Mouse (Mus musculus) heart, embryonic 11.5 days (tissue): ENCODE measurements around the gene Pola2. TPM values are rescaled to one million over a fixed set of nuclear protein-coding genes. Genes with fewer than 3 reads are reported as not detected.
A peak's percentile ranks its signal among the peaks of the same experiment; 100 is the strongest.

Source experiments
- ATAC-seq: fragments of 200-750 bp; cut with Nextera tagmentation; replicated peaks from 2 replicates; pipeline ENCODE4 v1.8.0; 2017; ENCODE audit warnings: moderate library complexity; ENCODE audit not compliant: insufficient number of reproducible peaks, low FRiP score, low TSS enrichment
- H3K27ac ChIP-seq: fragments of 300-500 bp; sonication (generic); 2 replicates; pipeline ENCODE4 v1.5.1; 2014; ENCODE audit warnings: mild to moderate bottlenecking, low read depth, low read length
- H3K27me3 ChIP-seq: fragments of 300-500 bp; sonication (generic); 2 replicates; pipeline ENCODE4 v1.6.1; 2014; ENCODE audit warnings: mild to moderate bottlenecking, low read length, mixed read lengths; ENCODE audit not compliant: control insufficient read depth, insufficient read depth
- H3K36me3 ChIP-seq: fragments of 300-500 bp; sonication (generic); 2 replicates; pipeline ENCODE4 v1.6.1; 2014; ENCODE audit warnings: mild to moderate bottlenecking, low read length, moderate library complexity, mixed read lengths; ENCODE audit not compliant: control insufficient read depth, insufficient read depth
- H3K4me1 ChIP-seq: fragments of 300-500 bp; sonication (generic); 2 replicates; pipeline ENCODE4 v1.6.1; 2014; ENCODE audit warnings: low read length; ENCODE audit not compliant: control insufficient read depth, insufficient read depth
- H3K4me2 ChIP-seq: fragments of 300-500 bp; sonication (generic); 2 replicates; pipeline ENCODE4 v1.6.1; 2014; ENCODE audit warnings: mild to moderate bottlenecking, moderate library complexity
- H3K4me3 ChIP-seq: fragments of 300-500 bp; sonication (generic); 2 replicates; pipeline ENCODE4 v1.5.1; 2014; ENCODE audit warnings: low read depth, low read length
- H3K9ac ChIP-seq: fragments of 300-500 bp; sonication (generic); 2 replicates; pipeline ENCODE4 v1.6.1; 2014; ENCODE audit warnings: mild to moderate bottlenecking, low read depth, low read length, moderate library complexity
- H3K9me3 ChIP-seq: fragments of 300-500 bp; sonication (generic); replicated peaks from 2 replicates; pipeline ENCODE4 v1.6.1; 2016; ENCODE audit warnings: low read length; ENCODE audit not compliant: control insufficient read depth
- WGBS: fragments of 180-500 bp; shearing (Covaris S2); extraction: QIAGEN DNeasy Blood & Tissue Kit; methylation state at CpG from one replicate; pipeline ENCODE4 v1.1.7; 2014; ENCODE audit not compliant: insufficient replicate concordance; 5-methylcytosine and 5-hydroxymethylcytosine counted together
- polyA plus RNA-seq: library from polyadenylated mRNA; unstranded; fragments of >200 nt; fragmentation: Nextera tagmentation; extraction: Ambion mirVana; gene quantifications from 2 replicates; pipeline ENCODE4 v1.2.1, GENCODE M21; 2014

Pola2 gene
- polyA plus RNA-seq, 1 experiment from 2014 or later = 58.9 TPM

DNA sequence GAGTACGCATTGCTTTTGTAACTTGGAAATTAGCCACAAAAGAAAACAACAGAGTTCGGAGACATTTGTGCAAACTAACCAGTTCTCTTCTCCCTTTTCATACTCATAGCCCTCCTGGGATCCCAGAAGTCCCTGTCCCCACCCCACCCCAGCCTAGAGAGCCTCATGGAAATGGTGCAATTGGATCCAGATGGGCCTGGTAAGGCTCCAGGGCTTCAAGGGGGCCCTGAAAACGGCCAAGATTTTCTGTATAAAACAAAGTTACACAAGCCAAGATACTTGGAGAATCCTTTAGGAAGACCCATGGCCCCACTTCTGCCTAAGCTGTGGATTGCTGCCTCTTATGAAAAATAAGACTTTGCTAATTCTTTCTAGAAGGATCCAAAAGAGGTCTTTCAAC is 13.7 kb upstream of the Pola2 start:
- Histone ChIP-seq H3K27me3 (no peaks in the 10 kb centered on the region), H3K4me3 (no peak overlapping the region), H3K9me3 (no peaks in the 10 kb centered on the region), H3K27ac (no peak overlapping the region), H3K4me2 (no peak overlapping the region), H3K36me3 (no peaks in the 10 kb centered on the region), H3K9ac (no peak overlapping the region), H3K4me1 (no peaks in the 10 kb centered on the region)
- 78% methylated on average over 3 of the region's 3 CpGs for WGBS
- ATAC-seq = no peak

- no peak for ATAC-seq
- Histone ChIP-seq H3K27me3 (no peaks in the 10 kb centered on the region), H3K27ac (no peak overlapping the region), H3K36me3 (no peaks in the 10 kb centered on the region), H3K9ac (no peak overlapping the region), H3K9me3 (no peaks in the 10 kb centered on the region), H3K4me1 (no peaks in the 10 kb centered on the region), H3K4me3 (no peak overlapping the region), H3K4me2 (no peak overlapping the region)
- 70% methylated on average over 4 of the region's 4 CpGs for WGBS
Measured at GRCm38 (mm10) chr19:5975676-5976075, 11.7 kb upstream of the Pola2 start.

DNA sequence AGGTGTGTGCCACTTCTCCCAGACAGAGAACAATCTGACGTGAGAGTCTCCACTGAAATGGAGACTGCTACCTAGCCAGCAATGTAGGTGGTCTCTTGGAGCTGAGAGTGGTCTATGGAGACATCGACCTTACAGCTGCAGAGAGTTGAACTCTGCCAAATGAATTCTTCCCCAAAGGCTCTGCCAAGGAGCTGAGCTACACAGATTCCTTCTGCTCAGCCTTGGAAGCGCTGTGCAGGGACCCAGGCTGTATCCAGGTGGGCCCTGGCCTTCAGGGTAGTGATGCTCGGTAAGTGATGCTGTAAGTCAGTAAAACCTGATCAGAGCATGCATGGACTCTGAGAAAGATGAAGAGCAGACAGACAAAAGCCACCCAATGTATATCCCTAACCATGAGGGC is 11.1 kb upstream of the Pola2 start:
- no peak overlapping the region for H3K27ac ChIP-seq
- no peak overlapping the region for H3K4me3 ChIP-seq
- H3K9ac ChIP-seq = no peak overlapping the region
- no peaks in the 10 kb centered on the region for H3K36me3 ChIP-seq
- H3K27me3 ChIP-seq = no peaks in the 10 kb centered on the region
- no peaks in the 10 kb centered on the region for H3K9me3 ChIP-seq
- WGBS = 75% methylated on average over 4 of the region's 4 CpGs
- H3K4me2 ChIP-seq = no peak overlapping the region
- ATAC-seq = no peak
- no peaks in the 10 kb centered on the region for H3K4me1 ChIP-seq

DNA sequence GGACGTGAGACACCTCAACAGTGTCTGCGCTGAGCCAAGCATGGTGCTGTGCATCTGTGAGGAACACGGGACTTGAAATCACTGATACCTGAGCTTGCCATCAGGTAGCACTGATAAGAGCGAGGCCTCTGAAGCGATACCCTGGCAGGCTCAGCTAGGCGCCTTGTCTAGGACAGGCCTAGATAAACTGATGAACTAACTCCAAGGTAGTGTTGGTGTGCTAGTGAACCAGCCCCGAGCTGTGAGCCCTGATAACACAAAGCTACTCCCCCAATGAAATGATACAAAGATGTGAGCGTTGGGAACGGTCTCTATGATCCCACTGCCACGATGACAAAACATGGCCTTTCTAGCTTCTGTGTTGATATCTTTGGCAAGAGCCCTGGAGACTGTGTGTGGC is 3.7 kb upstream of the Pola2 start:
- H3K4me2 ChIP-seq = no peak overlapping the region
- no peak overlapping the region for H3K4me3 ChIP-seq
- no peak overlapping the region for H3K9ac ChIP-seq
- peaks cover 23% of the 10 kb centered on the region for H3K4me1 ChIP-seq
- no peak overlapping the region for H3K27ac ChIP-seq
- ATAC-seq = no peak
- H3K27me3 ChIP-seq = no peaks in the 10 kb centered on the region
- H3K9me3 ChIP-seq = no peaks in the 10 kb centered on the region
- WGBS = 76% methylated on average over 10 of the region's 10 CpGs
- no peaks in the 10 kb centered on the region for H3K36me3 ChIP-seq

DNA sequence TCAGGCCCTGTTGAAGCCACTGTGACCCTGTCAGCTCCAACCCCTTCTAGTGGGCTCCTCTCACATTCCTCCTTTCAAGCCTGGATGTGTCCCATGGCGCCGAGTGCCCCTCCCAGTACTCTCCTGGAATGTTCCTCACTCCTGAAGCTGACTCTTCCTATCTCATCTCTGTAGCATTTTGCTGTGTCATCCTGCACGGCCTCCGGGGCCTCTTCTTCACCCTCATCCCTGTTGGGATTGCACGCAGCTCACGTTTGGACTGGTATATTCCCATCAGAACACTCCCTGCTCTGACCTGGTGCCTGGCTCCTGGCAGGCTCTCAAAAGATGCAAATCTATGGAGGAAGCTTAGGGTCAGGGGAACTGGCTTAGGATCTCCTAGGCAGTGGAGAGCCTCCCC is 2.8 kb upstream of the Pola2 start:
- Histone ChIP-seq H3K9me3 (no peaks in the 10 kb centered on the region), H3K27ac (no peak overlapping the region; the same call in 1 of the 2 replicates), H3K9ac (peak overlapping the region; percentile 13; the same call in 1 of the 2 replicates), H3K4me1 (peaks cover 27% of the 10 kb centered on the region), H3K4me3 (no peak overlapping the region), H3K4me2 (no peak overlapping the region), H3K36me3 (no peaks in the 10 kb centered on the region), H3K27me3 (no peaks in the 10 kb centered on the region)
- 40% methylated on average over 6 of the region's 6 CpGs for WGBS
- no peak for ATAC-seq

GRCm38 (mm10) chr19:5965910-5966309 is 1.9 kb upstream of the Pola2 start:
- no peak overlapping the region for H3K9ac ChIP-seq
- peaks cover 27% of the 10 kb centered on the region for H3K4me1 ChIP-seq
- no peaks in the 10 kb centered on the region for H3K27me3 ChIP-seq
- H3K4me3 ChIP-seq = no peak overlapping the region
- no peak for ATAC-seq
- no peaks in the 10 kb centered on the region for H3K9me3 ChIP-seq
- H3K4me2 ChIP-seq = no peak overlapping the region
- no peak overlapping the region for H3K27ac ChIP-seq
- H3K36me3 ChIP-seq = no peaks in the 10 kb centered on the region
- 94% methylated on average over 2 of the region's 2 CpGs for WGBS

DNA sequence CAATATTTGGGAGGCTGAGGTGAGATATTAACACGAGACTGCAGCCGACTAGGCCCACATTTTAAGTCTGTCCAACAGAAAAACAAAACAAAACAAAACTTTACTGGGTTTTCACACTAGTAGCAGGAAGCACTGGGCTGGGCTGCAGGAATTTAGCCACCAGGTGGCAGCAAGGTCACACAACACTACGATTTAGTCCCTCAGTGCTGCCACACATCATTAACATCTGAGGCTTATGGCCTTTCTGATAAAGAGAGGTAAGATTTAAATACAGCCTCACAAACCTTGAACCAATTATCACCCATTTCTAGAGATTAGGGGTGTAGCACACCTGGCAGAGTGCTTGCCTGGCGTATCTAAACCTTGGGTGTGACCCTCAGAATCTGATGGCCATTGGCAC is 1.3 kb upstream of the Pola2 start:
- Histone ChIP-seq H3K27ac (no peak overlapping the region), H3K9ac (no peak overlapping the region), H3K36me3 (no peaks in the 10 kb centered on the region), H3K4me1 (peaks cover 27% of the 10 kb centered on the region), H3K4me3 (no peak overlapping the region), H3K9me3 (no peaks in the 10 kb centered on the region), H3K27me3 (no peaks in the 10 kb centered on the region), H3K4me2 (no peak overlapping the region; the same call in 1 of the 2 replicates)
- WGBS = 8% methylated on average over 4 of the region's 4 CpGs
- no peak for ATAC-seq

DNA sequence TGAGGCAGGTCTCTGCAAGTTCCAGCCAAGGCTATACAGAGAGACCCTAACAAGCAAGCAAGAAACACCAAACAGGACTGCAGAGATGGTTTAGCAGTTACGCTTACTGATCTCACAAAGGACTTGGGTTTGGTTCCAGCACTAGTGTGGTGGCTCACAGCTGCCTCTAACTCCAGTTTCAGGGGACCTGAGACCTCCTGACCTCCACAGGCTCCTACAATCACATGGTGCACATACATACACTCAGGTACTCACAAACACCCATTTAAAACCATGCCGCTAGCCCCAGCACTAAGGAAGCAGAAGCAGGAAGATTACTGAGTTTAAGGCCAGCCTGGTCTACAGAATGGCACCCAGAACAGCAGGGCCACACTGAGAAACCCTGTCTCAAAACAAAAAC is 802 bp upstream of the Pola2 start:
- Histone ChIP-seq H3K4me1 (peaks cover 27% of the 10 kb centered on the region), H3K9ac (no peak overlapping the region; the same call in 1 of the 2 replicates), H3K27me3 (no peaks in the 10 kb centered on the region), H3K36me3 (no peaks in the 10 kb centered on the region), H3K27ac (no peak overlapping the region), H3K9me3 (no peaks in the 10 kb centered on the region), H3K4me3 (peak overlapping the region; percentile 77), H3K4me2 (peak overlapping the region; percentile 89)
- no peak for ATAC-seq
- 89% methylated on average over 2 of the region's 2 CpGs for WGBS

DNA sequence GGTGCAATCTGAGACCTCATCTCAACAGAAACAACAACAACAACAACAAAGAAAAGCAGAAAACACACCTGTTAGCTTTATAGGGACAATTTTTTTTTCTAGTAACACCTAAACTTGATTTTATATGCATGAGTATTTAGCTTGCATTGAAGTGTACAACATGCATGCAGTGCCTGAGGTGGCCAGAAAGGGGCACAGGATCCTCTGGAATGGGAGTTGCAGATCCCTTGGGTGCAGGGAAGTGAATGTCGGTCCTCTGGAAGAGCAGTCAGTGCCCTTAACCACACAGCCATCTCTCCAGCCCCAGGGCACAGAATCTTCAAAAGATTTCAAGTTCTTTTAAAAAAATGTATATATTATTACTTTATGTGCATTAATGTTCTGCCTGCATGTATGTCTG is 1.4 kb downstream of the Pola2 start:
- H3K4me3 ChIP-seq = peak overlapping the region; percentile 77; the same call in 1 of the 2 replicates
- WGBS = 39% methylated on average over 1 of the region's 1 CpGs
- no peak for ATAC-seq
- peaks cover 27% of the 10 kb centered on the region for H3K4me1 ChIP-seq
- peak overlapping the region; percentile 89 for H3K4me2 ChIP-seq
- no peak overlapping the region for H3K27ac ChIP-seq
- peak overlapping the region; percentile 83; the same call in 1 of the 2 replicates for H3K9ac ChIP-seq
- no peaks in the 10 kb centered on the region for H3K27me3 ChIP-seq
- no peaks in the 10 kb centered on the region for H3K9me3 ChIP-seq
- H3K36me3 ChIP-seq = peaks cover 7% of the 10 kb centered on the region
